ENCODE assay signal across 9 mouse cellular contexts in the genomic region with DNA sequence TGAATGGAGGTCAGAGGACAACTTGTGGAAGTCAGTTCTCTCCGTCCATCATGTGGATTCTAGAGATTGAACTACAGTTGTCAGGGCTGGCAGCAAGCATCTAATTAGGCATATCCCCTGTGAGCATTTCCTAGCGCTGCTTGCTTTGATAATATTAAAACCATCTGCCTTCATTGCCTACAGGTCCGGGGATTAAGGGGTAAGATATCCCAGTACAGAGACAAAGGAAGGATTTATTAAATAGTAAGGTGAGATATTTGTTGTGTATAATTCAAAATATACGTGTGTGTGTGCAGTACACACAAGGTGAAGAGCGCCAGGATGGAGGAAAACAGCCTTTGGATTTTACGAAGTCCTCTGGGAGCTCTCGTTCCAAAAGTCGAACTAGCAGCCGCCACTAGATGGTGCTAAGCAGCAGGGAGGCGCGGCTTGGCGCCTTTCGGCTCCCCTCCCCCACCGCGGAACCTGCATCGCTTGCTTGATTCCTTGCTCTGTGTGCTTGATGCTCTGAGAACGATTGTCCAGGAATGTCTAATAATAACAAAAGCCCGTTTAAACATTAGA.
A peak's percentile ranks its signal among the peaks of the same experiment; 100 is the strongest.
DNase-seq lines count a peak whose midpoint lies in the region; ATAC-seq and TF ChIP-seq lines count a peak whose summit lies in the region.
"Had no signal": no experiment of that assay in that cellular context is flagged by ENCODE, and none has a peak within 500 bp of the region (broad histone marks: within the 10 kb centered on the region; RNA-seq: fewer than 3 reads in every experiment).

No protein-coding gene starts in this region.

- TF ChIP-seq CTCF in stomach, postnatal 0 days (IDR thresholded peaks at IDR 0.05; ENCODE audit: low read depth) = peak; percentile 95

- H3K4me1 ChIP-seq in forebrain, embryonic 13.5 days = no peaks in the 10 kb centered on the region
- 0 out of 2 replicates have a peak, but pooled peaks cover 4% of the 10 kb centered on the region for H3K4me1 ChIP-seq in liver, embryonic 15.5 days (replicated peaks)
- H3K4me1 ChIP-seq in neural tube, embryonic 12.5 days = 0 out of 2 replicates have a peak, but pooled peaks cover 2% of the 10 kb centered on the region
- no peaks in the 10 kb centered on the region for H3K4me1 ChIP-seq in stomach, postnatal 0 days (replicated peaks; ENCODE audit: control insufficient read depth, insufficient read depth)

- H3K4me3 ChIP-seq in forebrain, embryonic 13.5 days = peak overlapping the region; percentile 26
- peak overlapping the region; percentile 14; the same call in 1 of the 2 replicates for H3K4me3 ChIP-seq in liver, embryonic 15.5 days (replicated peaks)
- H3K4me3 ChIP-seq in neural tube, embryonic 12.5 days = peak overlapping the region; percentile 19
- peak overlapping the region; percentile 20 for H3K4me3 ChIP-seq in stomach, postnatal 0 days (ENCODE audit: low read depth, low read length)
- H3K4me3 ChIP-seq: erythroblast, embryonic 14.5 days had no signal

- peak; percentile 88 for ATAC-seq in forebrain, embryonic 13.5 days
- ATAC-seq in liver, embryonic 15.5 days (ENCODE audit: insufficient read depth) = no peak
- peak; percentile 85 for ATAC-seq in neural tube, embryonic 12.5 days (ENCODE audit: low FRiP score, low read depth)
- peak; percentile 75; the same call in 1 of the 2 replicates for ATAC-seq in stomach, postnatal 0 days (ENCODE audit: low FRiP score, low TSS enrichment)

- intact Hi-C loops in heart, postnatal 10 days (cut with DNase I) = loop anchor here (1.0 to 5.0 kb wide), 2 partner anchors 56 to 419 kb away; no protein-coding TSS in a partner anchor

- H3K9me3 ChIP-seq in forebrain, embryonic 13.5 days (replicated peaks) = no peaks in the 10 kb centered on the region
- no peaks in the 10 kb centered on the region for H3K9me3 ChIP-seq in liver, embryonic 15.5 days (replicated peaks)
- H3K9me3 ChIP-seq in neural tube, embryonic 12.5 days = no peaks in the 10 kb centered on the region
- H3K9me3 ChIP-seq in stomach, postnatal 0 days (ENCODE audit: control insufficient read depth, low read length) = no peaks in the 10 kb centered on the region

- peak overlapping the region; percentile 50; the same call in 1 of the 2 replicates for H3K9ac ChIP-seq in forebrain, embryonic 13.5 days
- H3K9ac ChIP-seq in liver, embryonic 15.5 days = no peak overlapping the region
- H3K9ac ChIP-seq in neural tube, embryonic 12.5 days = no peak overlapping the region; the same call in 1 of the 2 replicates
- no peak overlapping the region for H3K9ac ChIP-seq in stomach, postnatal 0 days (ENCODE audit: low read length)

- no peak for TF ChIP-seq EP300 in stomach, postnatal 0 days (optimal IDR thresholded peaks at IDR 0.05)

- no peak overlapping the region for H3K27ac ChIP-seq in forebrain, embryonic 13.5 days
- H3K27ac ChIP-seq in liver, embryonic 15.5 days (replicated peaks) = no peak overlapping the region
- H3K27ac ChIP-seq in neural tube, embryonic 12.5 days = no peak overlapping the region
- no peak overlapping the region for H3K27ac ChIP-seq in stomach, postnatal 0 days (replicated peaks)

- 4% methylated on average over 18 of the region's 18 CpGs for WGBS in forebrain, embryonic 13.5 days
- 3% methylated on average over 18 of the region's 18 CpGs for WGBS in liver, embryonic 15.5 days (ENCODE audit: insufficient replicate concordance)
- 6% methylated on average over 18 of the region's 18 CpGs for WGBS in neural tube, embryonic 12.5 days
- 4% methylated on average over 18 of the region's 18 CpGs for WGBS in stomach, postnatal 0 days

- H3K4me2 ChIP-seq in forebrain, embryonic 13.5 days = peak overlapping the region; percentile 58
- peak overlapping the region; percentile 52; the same call in 1 of the 2 replicates for H3K4me2 ChIP-seq in liver, embryonic 15.5 days
- peak overlapping the region; percentile 59 for H3K4me2 ChIP-seq in neural tube, embryonic 12.5 days (replicated peaks)
- H3K4me2 ChIP-seq in stomach, postnatal 0 days (replicated peaks; ENCODE audit: low read depth) = peak overlapping the region; percentile 60

- peak; percentile 79 to 88 for DNase-seq in CD8-positive naive resting alpha-beta T cell, adult 2 months (ENCODE audit: low read depth in 2 of 2, low spot score in 2 of 2)
- DNase-seq in c-Kit-positive CD71-positive TER-119-positive erythroid progenitor cells, embryonic 14.5 days (ENCODE audit: low spot score) = peak; percentile 57
- peak; percentile 88 to 94 for DNase-seq in heart, postnatal 10 days
- DNase-seq in kidney, postnatal 4 days = peak; percentile 96 to 97
- DNase-seq in stomach, postnatal 0 days (ENCODE audit: low spot score) = peak; percentile 90

- H3K36me3 ChIP-seq in forebrain, embryonic 13.5 days (ENCODE audit: poor library complexity, severe bottlenecking) = no peaks in the 10 kb centered on the region
- no peaks in the 10 kb centered on the region for H3K36me3 ChIP-seq in liver, embryonic 15.5 days (replicated peaks)
- H3K36me3 ChIP-seq in neural tube, embryonic 12.5 days = no peaks in the 10 kb centered on the region
- no peaks in the 10 kb centered on the region for H3K36me3 ChIP-seq in stomach, postnatal 0 days (ENCODE audit: control insufficient read depth, insufficient read depth, low read length)

- H3K27me3 ChIP-seq in forebrain, embryonic 13.5 days = no peaks in the 10 kb centered on the region
- H3K27me3 ChIP-seq in liver, embryonic 15.5 days = no peaks in the 10 kb centered on the region
- H3K27me3 ChIP-seq in neural tube, embryonic 12.5 days (replicated peaks) = no peaks in the 10 kb centered on the region
- H3K27me3 ChIP-seq in stomach, postnatal 0 days (ENCODE audit: control insufficient read depth, insufficient read depth, low read length) = no peaks in the 10 kb centered on the region
